Mouse (Mus musculus) E14TG2a.4 (cell line): ENCODE measurements at regions not wholly inside any gene's neighbourhood (a gene's known extent, or its start where the extent isn't known, plus 50 kb on each side); places are given as distances from the start of the nearest gene placed in this dataset.

Source experiments
- CTCF ChIP-seq: conservative IDR thresholded peaks from 2 replicates; pipeline ENCODE4 v1.5.1; 2014; ENCODE audit warnings: low read length
- NANOG ChIP-seq: IDR thresholded peaks from 2 replicates; pipeline ENCODE4 v1.6.1; 2014; ENCODE audit warnings: borderline replicate concordance, low read length, mixed read lengths

DNA sequence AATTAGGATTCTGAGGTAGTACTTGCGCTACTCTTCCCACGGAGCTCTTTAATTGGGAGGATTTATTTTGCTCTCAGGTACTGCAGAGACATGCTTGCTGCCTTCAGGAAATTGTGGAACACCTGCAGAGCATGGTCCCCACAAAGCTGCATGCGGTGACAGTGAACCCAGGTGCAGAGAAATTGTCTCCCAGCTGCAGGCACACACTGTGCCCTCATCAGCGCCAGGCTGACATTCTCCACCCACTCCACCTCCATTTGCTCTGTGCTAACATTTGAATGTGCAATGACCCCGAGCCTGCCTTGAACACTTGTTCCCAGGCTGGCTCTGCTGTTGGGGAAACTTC lies 83.7 kb upstream of the Reg3g start:
- no peak for TF ChIP-seq CTCF
- no peak for TF ChIP-seq NANOG
